Mouse (Mus musculus): ENCODE data around the gene Cnot11.

GRCm38 (mm10) chr1:39493165-39493564, 41.6 kb upstream of the Cnot11 start:
- TF ChIP-seq POLR2A (IDR thresholded peaks at IDR 0.05; ENCODE audit: borderline replicate concordance, extremely low read depth, low read depth, low read length) (no peak), CTCF (IDR thresholded peaks at IDR 0.05; ENCODE audit: insufficient read depth, low read length) (no peak)
